In the genomic region with DNA sequence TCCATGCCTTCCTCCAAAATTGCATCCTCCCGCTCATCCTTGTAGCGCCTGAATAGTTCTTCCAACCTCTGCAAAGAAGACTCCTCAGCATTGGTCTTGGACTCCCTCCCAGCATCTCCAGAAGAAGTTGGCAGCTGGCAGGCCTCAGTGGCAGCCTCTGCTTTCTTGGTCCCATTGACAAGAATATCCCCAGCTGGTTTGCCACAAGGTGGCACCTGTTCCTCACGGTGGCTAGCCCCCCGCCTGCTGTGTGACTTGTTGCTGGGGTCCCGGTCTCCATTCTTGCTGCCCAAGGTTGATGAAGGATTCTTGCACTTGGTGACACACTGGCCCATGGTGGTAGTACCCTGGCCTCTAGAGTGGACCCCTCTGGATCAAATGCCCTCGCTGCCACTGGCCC, we compare ENCODE assay signal across 8 mouse cellular contexts. TPM values are rescaled to one million over a fixed set of nuclear protein-coding genes. Genes with fewer than 3 reads are reported as not detected.
DNase-seq lines count a peak whose midpoint lies in the region; ATAC-seq and TF ChIP-seq lines count a peak whose summit lies in the region.
"Had no signal": no experiment of that assay in that cellular context is flagged by ENCODE, and none has a peak within 500 bp of the region (broad histone marks: within the 10 kb centered on the region; RNA-seq: fewer than 3 reads in every experiment).

No protein-coding gene starts in this region.

- no peak overlapping the region for H3K9ac ChIP-seq in hindbrain, postnatal 0 days (replicated peaks; ENCODE audit: low read length)
- H3K9ac ChIP-seq: forebrain, embryonic 13.5 days had no signal

- H3K36me3 ChIP-seq in hindbrain, postnatal 0 days (ENCODE audit: insufficient read depth, low read length) = peaks cover 4% of the 10 kb centered on the region
- peaks cover 39% of the 10 kb centered on the region for H3K36me3 ChIP-seq in hindbrain, embryonic 10.5 days

- no peaks in the 10 kb centered on the region for H3K9me3 ChIP-seq in hindbrain, postnatal 0 days (ENCODE audit: low read length)
- no peaks in the 10 kb centered on the region for H3K9me3 ChIP-seq in hindbrain, embryonic 10.5 days
- H3K9me3 ChIP-seq: forebrain, embryonic 13.5 days had no signal

- peaks cover 9% of the 10 kb centered on the region; the same call in 1 of the 2 replicates for H3K4me1 ChIP-seq in hindbrain, postnatal 0 days (ENCODE audit: insufficient read depth, low read length)
- H3K4me1 ChIP-seq in hindbrain, embryonic 10.5 days (replicated peaks) = peaks cover 36% of the 10 kb centered on the region

- TF ChIP-seq CTCF in hindbrain, postnatal 0 days (IDR thresholded peaks at IDR 0.05; ENCODE audit: low read depth) = peak; percentile 44

- H3K4me2 ChIP-seq in hindbrain, postnatal 0 days (ENCODE audit: low read depth, low read length) = no peak overlapping the region
- H3K4me2 ChIP-seq: forebrain, embryonic 13.5 days had no signal

- DNase-seq in hindbrain, postnatal 0 days (ENCODE audit: low spot score) = no peak
- DNase-seq in hindbrain, embryonic 10.5 days (ENCODE audit: low spot score) = no peak
- peak; percentile 5 to 10 for DNase-seq in thymus, postnatal 10 days (ENCODE audit: low spot score in 2 of 2)
- no peak for DNase-seq in thymus, adult 18-20 months
- peak; percentile 31 to 66 for DNase-seq in kidney, postnatal 25 days
- no peak for DNase-seq in layer of hippocampus, postnatal 36 days
- DNase-seq in ovary, postnatal 14 days (ENCODE audit: low spot score) = no peak

- WGBS in hindbrain, postnatal 0 days = 76% methylated on average over 6 of the region's 6 CpGs
- WGBS in hindbrain, embryonic 10.5 days = 89% methylated on average over 6 of the region's 6 CpGs

- ATAC-seq in hindbrain, postnatal 0 days = no peak
- ATAC-seq: forebrain, embryonic 13.5 days had no signal

- H3K4me3 ChIP-seq in hindbrain, postnatal 0 days (ENCODE audit: low read length) = no peak overlapping the region
- H3K4me3 ChIP-seq in hindbrain, embryonic 10.5 days = no peak overlapping the region
- H3K4me3 ChIP-seq: forebrain, embryonic 13.5 days had no signal

- H3K27me3 ChIP-seq in hindbrain, postnatal 0 days (ENCODE audit: insufficient read depth, low read length) = no peaks in the 10 kb centered on the region
- no peaks in the 10 kb centered on the region for H3K27me3 ChIP-seq in hindbrain, embryonic 10.5 days (ENCODE audit: insufficient read depth, poor library complexity, severe bottlenecking)
- H3K27me3 ChIP-seq: forebrain, embryonic 13.5 days had no signal

- no peak overlapping the region for H3K27ac ChIP-seq in hindbrain, postnatal 0 days
- no peak overlapping the region for H3K27ac ChIP-seq in hindbrain, embryonic 10.5 days
- H3K27ac ChIP-seq: forebrain, embryonic 13.5 days had no signal

RNA-seq across cellular contexts. Expression of gene Lyrm1, which starts 36.2 kb away (rescaled TPM):
- 7.8 and 9.0 TPM in 2 replicates for total RNA-seq in hindbrain, postnatal 0 days (2014; rRNA removed)
- 21.9 and 24.8 TPM in 2 replicates for polyA plus RNA-seq in hindbrain, postnatal 0 days (2015; fragmentation: Nextera tagmentation; extraction: Ambion mirVana)
- 12.0 and 14.3 TPM in 2 replicates for polyA plus RNA-seq in hindbrain, embryonic 10.5 days (2016; fragmentation: Nextera tagmentation; extraction: Ambion mirVana)
- 10 to 100 TPM; 11.5 to 12.6 TPM for total RNA-seq in layer of hippocampus, postnatal 36 days (2021)

RNA-seq across cellular contexts. Expression of gene Dcun1d3, which starts 36.6 kb away (rescaled TPM):
- total RNA-seq in hindbrain, postnatal 0 days (2014; rRNA removed) = 11.5 and 14.7 TPM in 2 replicates
- 8.5 and 9.2 TPM in 2 replicates for polyA plus RNA-seq in hindbrain, postnatal 0 days (2015; fragmentation: Nextera tagmentation; extraction: Ambion mirVana)
- polyA plus RNA-seq in hindbrain, embryonic 10.5 days (2016; fragmentation: Nextera tagmentation; extraction: Ambion mirVana) = 11.4 and 14.7 TPM in 2 replicates
- total RNA-seq in layer of hippocampus, postnatal 36 days (2021) = 10 to 100 TPM; 25.7 to 31.1 TPM

Comparison
In these comparisons a context has a peak if more than half of its experiments do, and no peak if none do; other contexts are left out.
1. DNase-seq: peak in thymus, postnatal 10 days (2 of 2) and kidney, postnatal 25 days (2 of 2); none in hindbrain, postnatal 0 days (single experiment), hindbrain, embryonic 10.5 days (single experiment), thymus, adult 18-20 months (0 of 2), layer of hippocampus, postnatal 36 days (0 of 2) and ovary, postnatal 14 days (single experiment).